Mouse (Mus musculus) small intestine, adult 2 months (tissue): ENCODE results near the gene Ccnl2.

Experiments
- CTCF ChIP-seq: fragments of 200-500 bp; IDR thresholded peaks from 2 replicates; pipeline ENCODE4 v1.5.1; 2012; ENCODE audit warnings: low read depth, mild to moderate bottlenecking, control low read depth, inconsistent platforms, low read length, moderate library complexity, mixed read lengths; ENCODE audit not compliant: insufficient replicate concordance, insufficient read length; ENCODE audit errors: extremely low read depth
- POLR2A ChIP-seq: fragments of 200-500 bp; IDR thresholded peaks from 2 replicates; pipeline ENCODE4 v1.6.1; 2012; ENCODE audit warnings: low read depth, mild to moderate bottlenecking, control low read depth, inconsistent platforms, low read length, moderate library complexity

DNA sequence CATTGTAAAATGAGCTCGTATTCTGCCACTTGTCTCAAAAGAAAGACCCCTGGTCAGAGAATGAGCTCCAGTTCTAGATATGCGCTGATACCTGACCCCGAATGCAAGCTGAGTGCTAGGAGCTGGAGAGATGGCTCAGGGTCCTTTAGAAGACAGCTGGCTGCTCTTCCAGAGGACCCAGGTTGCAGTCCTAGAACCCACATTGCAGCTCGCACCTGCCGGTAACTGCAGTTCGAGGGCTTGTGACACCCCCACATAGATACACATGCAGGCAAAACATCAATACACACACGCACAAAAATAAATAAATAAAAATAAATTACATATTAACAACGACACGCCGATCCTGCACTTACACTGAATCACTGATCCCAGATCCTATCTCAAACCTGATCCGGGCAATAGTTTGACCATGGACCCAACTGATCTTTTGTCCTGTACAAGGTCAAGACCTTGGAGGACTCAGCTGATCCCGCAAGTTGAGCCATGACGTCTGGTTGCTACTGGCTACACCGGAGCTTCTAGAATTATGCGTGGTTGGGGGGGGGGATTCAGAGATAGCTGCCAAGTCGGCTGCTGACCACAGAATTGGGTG lies 28.7 kb upstream of the Ccnl2 start:
- TF ChIP-seq POLR2A (no peak), CTCF (no peak)
